8 mouse cellular contexts compared by ENCODE assay signal in genomic region chr11:67052321-67052952, GRCm38 (mm10). TPM values are rescaled to one million over a fixed set of nuclear protein-coding genes. Genes with fewer than 3 reads are reported as not detected.
DNase-seq lines count a peak whose midpoint lies in the region; ATAC-seq and TF ChIP-seq lines count a peak whose summit lies in the region.

Gene Adprm (minus strand): TSS chr11:67052594.
Gene Sco1 (plus strand): TSS chr11:67052670.

- WGBS in kidney, embryonic 14.5 days, result under 1% methylated on average over 50 of the region's 50 CpGs
- 0% methylated on average over 50 of the region's 50 CpGs for WGBS in limb, embryonic 15.5 days

- no peaks in the 10 kb centered on the region for H3K9me3 ChIP-seq in kidney, embryonic 14.5 days (ENCODE audit: control insufficient read depth, low read length)
- no peaks in the 10 kb centered on the region for H3K9me3 ChIP-seq in limb, embryonic 15.5 days

- no peaks in the 10 kb centered on the region for H3K27me3 ChIP-seq in kidney, embryonic 14.5 days (ENCODE audit: control insufficient read depth, insufficient read depth, low read length)
- no peaks in the 10 kb centered on the region for H3K27me3 ChIP-seq in limb, embryonic 15.5 days

- H3K27ac ChIP-seq in bone marrow macrophage, adult 2 months (ENCODE audit: insufficient read depth, low read depth, low read length), result peak within 1 kb of the TSS; percentile 48
- H3K27ac ChIP-seq in embryonic fibroblast, embryonic 13.5 days (ENCODE audit: insufficient read depth, low read length), result 0 out of 2 replicates have a peak within 1 kb of the TSS, but pooled peaks have one; percentile 12
- peak within 1 kb of the TSS; percentile 71; the same call in 1 of the 2 replicates for H3K27ac ChIP-seq in kidney, embryonic 14.5 days (ENCODE audit: low read depth, low read length)
- H3K27ac ChIP-seq in limb, embryonic 15.5 days, result peak within 1 kb of the TSS; percentile 85

- DNase-seq in A20 (ENCODE audit: low read depth, low spot score), result peak; percentile 90
- DNase-seq in heart, adult 9 months (ENCODE audit: low spot score in 2 of 2), result peak; percentile 92
- DNase-seq in monocyte, adult 2 months (ENCODE audit: low read depth in 1 of 2, low spot score in 2 of 2), result peak; percentile 52 to 63
- peak; percentile 86 to 88 for DNase-seq in spleen, postnatal 36 days (ENCODE audit: low spot score in 2 of 2)

- peak within 1 kb of the TSS; percentile 95 for H3K4me3 ChIP-seq in bone marrow macrophage, adult 2 months (ENCODE audit: insufficient read depth, low read length)
- peak within 1 kb of the TSS; percentile 93 for H3K4me3 ChIP-seq in embryonic fibroblast, embryonic 13.5 days (ENCODE audit: insufficient read depth, low read length)
- H3K4me3 ChIP-seq in kidney, embryonic 14.5 days (ENCODE audit: low read length), result peak within 1 kb of the TSS; percentile 91
- peak within 1 kb of the TSS; percentile 83 for H3K4me3 ChIP-seq in limb, embryonic 15.5 days

- no peak for TF ChIP-seq POLR2A in bone marrow macrophage, adult 2 months (IDR thresholded peaks at IDR 0.05; ENCODE audit: borderline replicate concordance, low read depth, low read length)
- peak; percentile 90 for TF ChIP-seq POLR2A in embryonic fibroblast, embryonic 13.5 days (IDR thresholded peaks at IDR 0.05; ENCODE audit: low read depth, low read length)

- ATAC-seq in kidney, embryonic 14.5 days (ENCODE audit: low FRiP score, low TSS enrichment), result peak; percentile 92
- peak; percentile 85 for ATAC-seq in limb, embryonic 15.5 days (ENCODE audit: insufficient number of reproducible peaks, low FRiP score, low TSS enrichment, low read depth)

- peak within 1 kb of the TSS; percentile 81 for H3K9ac ChIP-seq in kidney, embryonic 14.5 days (ENCODE audit: low read depth, low read length)
- H3K9ac ChIP-seq in limb, embryonic 15.5 days, result peak within 1 kb of the TSS; percentile 69

- peaks cover 20% of the 10 kb centered on the region for H3K36me3 ChIP-seq in kidney, embryonic 14.5 days (ENCODE audit: control insufficient read depth, insufficient read depth, low read length)
- H3K36me3 ChIP-seq in limb, embryonic 15.5 days, result peaks cover 21% of the 10 kb centered on the region

- H3K4me2 ChIP-seq in kidney, embryonic 14.5 days (replicated peaks; ENCODE audit: low read depth, low read length), result peak within 1 kb of the TSS; percentile 64
- H3K4me2 ChIP-seq in limb, embryonic 15.5 days, result peak within 1 kb of the TSS; percentile 64

- no peak for TF ChIP-seq CTCF in bone marrow macrophage, adult 2 months (IDR thresholded peaks at IDR 0.05; ENCODE audit: low read depth, low read length)
- no peak for TF ChIP-seq CTCF in embryonic fibroblast, embryonic 13.5 days (IDR thresholded peaks at IDR 0.05; ENCODE audit: borderline replicate concordance, insufficient read depth, low read length)

- peaks cover 20% of the 10 kb centered on the region for H3K4me1 ChIP-seq in bone marrow macrophage, adult 2 months (ENCODE audit: control insufficient read depth, insufficient read depth, low read length)
- H3K4me1 ChIP-seq in embryonic fibroblast, embryonic 13.5 days (ENCODE audit: control insufficient read depth, insufficient read depth, low read length), result no peaks in the 10 kb centered on the region; the same call in 1 of the 2 replicates
- peaks cover 11% of the 10 kb centered on the region; the same call in 1 of the 2 replicates for H3K4me1 ChIP-seq in kidney, embryonic 14.5 days (ENCODE audit: control insufficient read depth, insufficient read depth, low read length)
- peaks cover 15% of the 10 kb centered on the region; the same call in 1 of the 2 replicates for H3K4me1 ChIP-seq in limb, embryonic 15.5 days

RNA-seq across cellular contexts. Expression of gene Adprm, which starts in this region (rescaled TPM):
- polyA plus RNA-seq in bone marrow macrophage, adult 2 months (2012; ENCODE audit: insufficient read depth, insufficient read length, missing spikeins), result 29.4 and 30.6 TPM in 2 replicates
- polyA plus RNA-seq in embryonic fibroblast, embryonic 13.5 days (2011; ENCODE audit: insufficient read length, low read depth, missing spikeins), result 22.4 and 22.7 TPM in 2 replicates
- 27.0 and 27.7 TPM in 2 replicates for polyA plus RNA-seq in kidney, embryonic 14.5 days (2014; fragmentation: Nextera tagmentation; extraction: Ambion mirVana)
- 30.3 and 33.8 TPM in 2 replicates for polyA plus RNA-seq in limb, embryonic 15.5 days (2015; fragmentation: Nextera tagmentation; extraction: Ambion mirVana)

RNA-seq across cellular contexts. Expression of gene Sco1, which starts in this region (rescaled TPM):
- polyA plus RNA-seq in bone marrow macrophage, adult 2 months (2012; ENCODE audit: insufficient read depth, insufficient read length, missing spikeins), result 8.7 and 8.8 TPM in 2 replicates
- 21.2 and 23.6 TPM in 2 replicates for polyA plus RNA-seq in embryonic fibroblast, embryonic 13.5 days (2011; ENCODE audit: insufficient read length, low read depth, missing spikeins)
- 11.8 and 19.2 TPM in 2 replicates for polyA plus RNA-seq in kidney, embryonic 14.5 days (2014; fragmentation: Nextera tagmentation; extraction: Ambion mirVana)
- 16.4 and 16.8 TPM in 2 replicates for polyA plus RNA-seq in limb, embryonic 15.5 days (2015; fragmentation: Nextera tagmentation; extraction: Ambion mirVana)

Comparison
In these comparisons a context has a peak if more than half of its experiments do, and no peak if none do; other contexts are left out.
1. Peak in every context shown above with its lines: DNase-seq, ATAC-seq, H3K4me3 ChIP-seq and H3K27ac ChIP-seq.
2. H3K27ac ChIP-seq: peak in every context shown above with its lines; median percentile 85 in limb, embryonic 15.5 days; 71 in kidney, embryonic 14.5 days; 48 in bone marrow macrophage, adult 2 months; 12 in embryonic fibroblast, embryonic 13.5 days.